Mouse (Mus musculus): ENCODE measurements at regions not wholly inside any gene's neighbourhood (a gene's known extent, or its start where the extent isn't known, plus 50 kb on each side); places are given as distances from the start of the nearest gene placed in this dataset.

DNA sequence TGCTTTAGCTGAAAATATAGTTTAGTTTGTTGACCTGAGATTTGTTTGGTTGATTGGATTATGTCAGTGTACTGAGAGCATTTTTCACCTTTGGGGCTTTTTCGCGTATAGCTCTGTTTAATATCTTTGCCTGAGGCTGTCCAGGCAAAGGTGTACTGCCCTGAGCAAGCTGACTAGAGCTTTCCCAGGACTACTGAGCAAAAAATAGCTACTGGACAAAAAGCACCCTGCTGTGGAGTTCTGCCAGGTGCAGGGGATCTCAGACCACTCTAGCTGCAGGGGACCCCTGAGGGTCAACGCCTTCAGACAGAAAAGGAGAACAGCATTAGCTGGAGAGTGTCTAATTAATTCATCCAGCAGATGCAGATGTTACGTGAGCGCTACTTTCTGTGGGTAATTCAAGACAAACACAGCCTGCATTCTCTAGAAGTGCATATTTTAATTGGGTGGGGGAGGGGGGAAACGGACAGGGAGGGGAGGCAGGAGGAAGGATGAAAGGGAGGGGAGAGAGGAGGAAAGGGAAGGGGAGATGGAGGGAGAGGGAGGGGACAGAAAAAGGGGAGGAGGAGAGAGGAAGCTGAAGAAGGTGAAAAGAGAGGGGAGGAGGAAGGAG, 61.7 kb downstream of the Thnsl1 start:
- in situ Hi-C loops (cut with MboI; ENCODE audit: unreplicated experiment in 2 of 2): loop anchor here in 1 of 2 experiments (10.0 to 25.0 kb wide), 2 partner anchors 1505 to 1852 kb away; no protein-coding TSS in a partner anchor

DNA sequence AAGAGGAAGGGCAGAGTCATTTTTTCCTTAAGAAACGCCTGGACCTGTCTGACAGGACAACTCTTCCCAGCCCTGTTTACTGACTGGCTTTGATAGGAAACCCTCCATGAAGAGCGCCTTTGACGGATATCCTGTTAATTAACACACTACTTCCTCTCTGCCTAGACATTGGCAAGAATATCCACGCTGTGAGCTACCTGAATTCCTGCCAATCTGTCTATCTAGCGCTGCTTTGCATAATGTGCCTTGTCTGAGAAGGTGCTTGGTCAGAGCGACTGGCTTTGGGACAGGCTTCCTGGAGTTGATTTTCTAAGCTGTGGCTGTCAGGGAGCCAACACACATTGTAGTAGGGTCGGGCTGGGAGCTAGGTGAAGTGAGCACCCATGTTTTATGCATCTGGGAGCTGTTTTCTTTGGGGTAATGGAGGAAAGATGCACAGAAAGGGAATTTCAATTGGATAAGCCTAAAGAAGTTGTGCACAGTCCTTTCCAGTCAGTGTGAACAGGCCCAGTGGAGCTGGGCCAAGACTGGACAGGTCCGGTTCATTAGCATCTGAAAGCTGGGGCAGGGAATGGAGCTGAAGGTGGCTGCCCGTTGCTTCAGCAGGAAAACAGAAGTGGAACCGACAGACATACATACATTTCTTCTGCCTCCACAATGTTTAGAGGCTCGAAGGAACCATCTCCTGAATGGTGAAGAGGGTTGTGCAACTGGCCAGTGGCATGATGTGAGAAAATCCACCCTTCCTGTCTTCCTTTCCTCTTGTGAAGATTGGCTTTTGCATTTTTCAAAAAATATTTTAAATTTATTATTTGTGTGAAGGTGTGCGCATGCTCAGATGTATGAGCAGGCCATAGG, 64.7 kb downstream of the Thnsl1 start:
- in situ Hi-C loops (cut with MboI; ENCODE audit: unreplicated experiment in 2 of 2): loop anchor here in 1 of 2 experiments (10.0 to 25.0 kb wide), 2 partner anchors 1508 to 1855 kb away; no protein-coding TSS in a partner anchor

DNA sequence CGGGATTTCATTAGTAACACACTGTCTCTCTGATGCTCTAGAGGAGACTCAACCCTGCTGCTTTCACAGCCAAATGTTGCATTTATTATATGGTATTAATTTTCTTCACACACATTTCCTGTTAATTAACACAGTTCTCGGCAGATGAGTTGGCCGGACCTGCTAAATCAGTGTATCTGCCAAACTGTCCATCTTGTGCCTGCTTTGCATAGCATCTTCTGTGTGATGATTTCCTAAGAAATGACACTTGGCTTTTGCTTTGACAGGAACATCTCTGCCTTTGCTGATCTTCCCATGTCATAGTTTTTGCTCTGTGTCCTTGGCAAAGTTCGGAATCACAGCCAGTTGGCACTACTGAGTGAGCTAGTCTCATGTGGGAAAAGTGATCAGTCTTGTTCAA, 67.9 kb downstream of the Thnsl1 start:
- in situ Hi-C loops (cut with MboI; ENCODE audit: unreplicated experiment in 2 of 2): loop anchor here in 1 of 2 experiments (25.0 kb wide), 1 partner anchor 1511 kb away; no protein-coding TSS in a partner anchor

DNA sequence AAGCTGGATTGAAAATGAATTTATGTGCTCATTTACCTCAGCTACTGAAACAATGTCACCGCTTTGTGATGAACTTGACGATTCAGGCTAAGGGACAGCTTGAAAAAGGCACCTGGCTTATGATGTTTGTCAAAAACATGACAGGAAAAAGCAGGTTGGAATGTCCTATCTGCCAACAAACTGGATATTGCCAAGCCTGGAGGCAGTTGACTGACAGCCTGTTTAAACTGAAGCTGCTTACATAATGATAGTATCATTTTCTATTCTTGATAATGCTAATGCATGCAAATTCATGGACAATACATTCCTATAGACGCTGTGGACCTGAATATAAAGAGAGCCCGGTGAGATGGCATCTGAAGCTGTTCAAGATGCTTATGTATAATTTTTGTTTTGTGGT, 69.8 kb downstream of the Thnsl1 start:
- in situ Hi-C loops (cut with MboI; ENCODE audit: unreplicated experiment in 2 of 2): no loop called here

DNA sequence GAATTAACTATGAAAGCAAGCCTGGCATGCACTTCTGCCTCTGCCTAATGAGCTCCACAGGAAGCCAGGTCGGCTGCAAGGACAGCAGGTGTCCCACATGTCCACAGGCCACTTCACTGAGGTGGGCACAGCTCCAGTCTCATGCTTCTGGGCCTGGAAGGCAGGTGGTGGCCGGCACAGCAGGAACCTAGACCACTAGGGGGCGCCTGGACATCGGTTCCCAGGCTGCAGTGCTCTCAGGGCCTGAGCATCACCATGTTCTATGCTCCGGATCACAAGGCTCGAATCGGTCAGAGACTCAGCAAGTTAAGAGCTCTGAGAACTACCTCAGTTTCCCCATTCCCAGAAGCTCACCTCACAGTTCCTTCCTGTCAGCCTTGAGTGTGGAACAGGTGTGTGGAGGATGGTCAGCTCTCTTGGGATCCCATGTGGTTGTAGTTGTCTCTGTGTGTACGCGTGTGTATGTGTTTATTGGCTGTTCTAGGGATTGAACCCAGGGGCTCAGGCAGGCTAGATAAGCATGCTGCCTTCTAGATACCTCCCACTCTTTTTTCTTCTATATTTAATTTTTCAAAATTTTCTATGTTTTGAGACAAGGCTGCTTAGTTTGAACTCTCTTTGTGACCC, 75.4 kb downstream of the Thnsl1 start:
- in situ Hi-C loops (cut with MboI; ENCODE audit: unreplicated experiment in 2 of 2): no loop called here

DNA sequence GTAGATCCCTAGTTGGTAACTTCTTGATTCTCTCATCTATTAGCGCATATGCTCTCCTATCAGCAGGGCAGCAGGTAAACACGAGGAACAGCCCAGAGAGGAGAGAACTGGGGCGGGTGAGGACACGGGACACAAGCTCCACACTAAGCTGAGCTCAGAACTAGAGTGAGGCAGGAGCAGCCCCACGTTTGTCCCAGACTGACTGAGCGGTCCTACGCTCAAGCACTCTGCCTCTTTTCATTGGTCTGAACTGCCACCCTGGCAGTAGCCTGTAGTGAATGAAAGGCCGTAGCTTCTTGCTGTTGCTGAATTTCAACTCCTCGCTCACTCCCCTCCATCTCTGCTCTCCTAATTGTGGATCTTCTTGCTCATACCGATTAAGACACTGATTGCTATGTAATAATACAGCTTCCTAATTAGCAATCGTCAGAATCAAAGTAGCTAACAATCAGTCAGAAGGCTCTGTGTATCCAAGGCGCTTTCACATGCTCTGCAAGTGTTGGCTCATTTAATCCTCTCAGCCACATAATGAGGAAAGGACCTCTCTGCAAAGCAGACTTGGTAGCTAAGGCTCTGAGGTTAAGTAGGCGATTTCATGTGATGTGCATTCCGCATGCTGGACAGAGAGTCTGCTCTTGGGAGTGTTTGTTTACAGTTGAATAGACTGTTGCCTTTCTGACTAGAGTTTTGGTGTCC, 77.1 kb downstream of the Thnsl1 start:
- in situ Hi-C loops (cut with MboI; ENCODE audit: unreplicated experiment in 2 of 2): no loop called here

DNA sequence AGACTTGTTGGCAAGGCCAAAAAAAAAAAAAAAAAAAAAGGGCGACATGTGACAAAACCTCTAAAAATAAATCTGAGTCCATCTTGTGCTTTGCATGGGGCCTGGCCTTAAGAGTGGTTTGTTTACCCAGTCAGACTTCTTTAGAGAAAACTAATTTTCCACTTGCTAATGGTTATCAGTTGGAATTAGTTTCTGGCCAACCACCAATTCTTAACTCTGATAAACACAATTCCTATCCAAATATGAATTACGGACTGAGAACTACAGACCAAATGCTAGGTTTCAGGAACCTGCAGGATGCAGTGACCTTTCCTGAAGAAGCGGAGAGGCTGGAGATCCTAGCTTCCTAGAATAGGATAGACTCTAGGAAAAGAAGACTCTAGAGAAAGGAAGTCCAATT, 79.4 kb downstream of the Thnsl1 start:
- in situ Hi-C loops (cut with MboI; ENCODE audit: unreplicated experiment in 2 of 2): no loop called here

DNA sequence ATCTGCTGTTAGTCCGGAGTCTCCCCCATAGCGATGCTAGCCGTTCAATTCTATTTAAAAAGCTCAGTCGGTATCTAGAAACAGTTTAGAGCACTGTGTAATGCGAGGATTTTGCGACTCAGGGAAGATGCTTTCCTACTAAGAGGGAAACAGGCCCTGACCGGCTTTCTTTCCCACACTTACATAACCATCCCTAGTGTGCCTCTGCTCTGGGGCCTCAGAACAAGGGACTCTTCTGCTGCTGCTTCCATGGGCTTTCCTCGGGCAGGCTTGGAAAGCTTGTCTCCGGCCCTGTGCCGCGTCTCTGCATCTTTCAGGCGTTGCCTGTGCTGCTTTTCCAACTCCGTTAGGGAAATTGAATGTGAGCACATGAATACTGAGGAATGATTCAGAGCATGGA, 79.6 kb upstream of the Gpr158 start:
- in situ Hi-C loops (cut with MboI; ENCODE audit: unreplicated experiment in 2 of 2): no loop called here

DNA sequence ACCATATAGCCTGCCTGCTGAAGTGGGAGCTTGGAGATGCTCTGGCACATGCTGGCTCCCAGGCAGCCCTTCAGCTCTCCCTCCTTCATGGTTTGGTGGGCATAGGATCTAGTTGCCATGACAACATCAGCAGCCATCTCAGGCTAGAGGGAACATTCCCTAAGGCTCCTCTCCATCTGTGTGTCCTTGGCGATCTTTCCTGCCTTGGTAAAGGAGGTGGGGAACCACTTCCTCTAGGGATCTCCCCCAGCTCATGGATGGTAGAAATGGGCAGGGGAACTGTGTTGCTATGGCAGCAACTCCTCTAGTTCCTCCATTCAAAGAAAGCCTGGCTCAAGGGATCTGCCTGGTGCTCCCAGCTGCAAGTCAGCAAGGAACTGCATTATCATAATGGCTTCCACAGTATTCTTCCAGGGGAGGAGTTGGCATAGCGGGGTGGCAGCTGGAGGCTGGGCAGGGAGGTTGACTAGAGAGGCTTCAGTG, 74.6 kb upstream of the Gpr158 start:
- in situ Hi-C loops (cut with MboI; ENCODE audit: unreplicated experiment in 2 of 2): no loop called here

DNA sequence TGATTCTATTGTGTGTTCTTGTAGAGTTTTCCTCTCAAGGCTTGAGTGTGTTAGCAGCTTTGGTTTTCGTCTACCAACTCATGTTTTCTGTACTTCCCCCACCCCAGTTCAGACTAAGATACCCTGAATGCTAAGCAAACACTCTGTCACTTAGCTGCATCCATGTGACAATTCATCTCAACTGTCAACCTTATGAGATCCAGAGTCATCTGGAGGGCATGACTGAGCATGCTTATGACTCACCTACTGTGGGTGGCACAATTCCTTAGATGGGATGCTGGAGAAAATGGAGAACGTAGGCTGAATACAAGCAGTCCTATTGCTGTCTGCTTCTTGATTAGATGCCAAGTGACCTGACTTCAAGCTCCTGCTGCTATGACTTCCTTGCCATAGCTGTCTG, 73.3 kb upstream of the Gpr158 start:
- in situ Hi-C loops (cut with MboI; ENCODE audit: unreplicated experiment in 2 of 2): no loop called here

DNA sequence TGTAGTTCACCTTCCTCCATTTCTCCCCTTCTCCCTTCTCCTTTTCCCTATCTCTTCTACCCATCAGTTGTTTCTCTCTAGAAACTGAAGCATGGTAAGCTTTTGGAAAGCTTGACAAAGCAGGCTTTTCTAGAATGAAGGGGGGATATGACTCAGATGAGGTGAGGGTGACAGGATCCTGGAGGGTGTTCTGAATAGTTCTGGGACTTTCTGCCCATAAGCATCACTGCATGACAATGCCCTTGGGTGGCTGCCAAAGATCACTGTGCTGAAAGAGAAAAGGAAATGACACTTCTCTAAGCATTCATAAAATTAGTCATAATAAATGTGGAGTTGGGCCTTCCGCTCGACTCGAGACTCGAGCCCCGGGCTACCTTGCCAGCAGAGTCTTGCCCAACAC, 67.7 kb upstream of the Gpr158 start:
- in situ Hi-C loops (cut with MboI; ENCODE audit: unreplicated experiment in 2 of 2): no loop called here
